In genomic region chr11:94974951-94975350, GRCm38 (mm10) we compare ENCODE assay signal across 31 mouse cellular contexts. TPM values are rescaled to one million over a fixed set of nuclear protein-coding genes. Genes with fewer than 3 reads are reported as not detected.
DNase-seq lines count a peak whose midpoint lies in the region; ATAC-seq lines count a peak whose summit lies in the region.
"Had no signal": no experiment of that assay in that cellular context is flagged by ENCODE, and none has a peak within 500 bp of the region (broad histone marks: within the 10 kb centered on the region; RNA-seq: fewer than 3 reads in every experiment).

No protein-coding gene starts in this region.

- 0 out of 2 replicates have a peak overlapping the region, but pooled peaks have one; percentile 35 for H3K9ac ChIP-seq in heart, embryonic 12.5 days
- H3K9ac ChIP-seq: midbrain, embryonic 15.5 days; neural tube, embryonic 12.5 days had no signal

- H3K27ac ChIP-seq in heart, embryonic 12.5 days (ENCODE audit: poor library complexity, severe bottlenecking) = peak overlapping the region; percentile 64
- H3K27ac ChIP-seq: hindbrain, embryonic 10.5 days; hindbrain, postnatal 0 days; layer of hippocampus, adult 2 months; limb, embryonic 10.5 days; macrophage; midbrain, embryonic 15.5 days; neural tube, embryonic 12.5 days had no signal

- H3K4me3 ChIP-seq in heart, embryonic 12.5 days = no peak overlapping the region
- H3K4me3 ChIP-seq: hindbrain, embryonic 10.5 days; layer of hippocampus, adult 2 months; limb, embryonic 10.5 days; midbrain, embryonic 15.5 days; neural tube, embryonic 12.5 days had no signal

- WGBS in heart, embryonic 12.5 days = 50% methylated on average over 2 of the region's 2 CpGs

- DNase-seq in gastrocnemius, adult 18-20 months (ENCODE audit: low spot score) = peak; percentile 54
- no peak for DNase-seq in gastrocnemius, postnatal 4 days (ENCODE audit: low spot score in 2 of 2)
- peak; percentile 55 for DNase-seq in heart, adult 8-10 months (ENCODE audit: low spot score)
- peak; percentile 65 to 73 for DNase-seq in heart, postnatal 10 days
- no peak for DNase-seq in thymus, postnatal 36 days
- no peak for DNase-seq in thymus, postnatal 4 days
- DNase-seq: adrenal gland, adult 8-10 months; B cell, adult 2 months; cerebellum, postnatal 10 days; kidney, postnatal 25 days; retina, postnatal 1 day; right cerebral cortex, postnatal 25 days had no signal

- peaks cover 60% of the 10 kb centered on the region for H3K4me1 ChIP-seq in heart, embryonic 12.5 days (replicated peaks)

- H3K27me3 ChIP-seq in heart, embryonic 12.5 days (replicated peaks) = no peaks in the 10 kb centered on the region
- H3K27me3 ChIP-seq: midbrain, embryonic 15.5 days; neural tube, embryonic 12.5 days had no signal

- H3K4me2 ChIP-seq in heart, embryonic 12.5 days = no peak overlapping the region
- H3K4me2 ChIP-seq: midbrain, embryonic 15.5 days; neural tube, embryonic 12.5 days had no signal

- no peaks in the 10 kb centered on the region for H3K9me3 ChIP-seq in heart, embryonic 12.5 days (replicated peaks)
- H3K9me3 ChIP-seq: hindbrain, embryonic 10.5 days; limb, embryonic 10.5 days; midbrain, embryonic 15.5 days; neural tube, embryonic 12.5 days had no signal

- no peak for ATAC-seq in heart, embryonic 12.5 days (ENCODE audit: insufficient number of reproducible peaks, low FRiP score)
- ATAC-seq: hindbrain, postnatal 0 days; intestine, embryonic 16.5 days; midbrain, embryonic 15.5 days had no signal

- intact Hi-C loops in heart, postnatal 10 days (cut with DNase I) = loop anchor here (5.0 kb wide), 1 partner anchor 67 kb away; the partner anchor contains the start of gene Pdk2

- no peaks in the 10 kb centered on the region for H3K36me3 ChIP-seq in heart, embryonic 12.5 days
- H3K36me3 ChIP-seq: hindbrain, embryonic 10.5 days; limb, embryonic 10.5 days; midbrain, embryonic 15.5 days; neural tube, embryonic 12.5 days had no signal

RNA-seq across cellular contexts. Expression of gene Sgca, which starts 1.2 kb away (rescaled TPM):
- 100 to 1,000 TPM; 283 to 304 TPM for total RNA-seq in gastrocnemius, adult 18-20 months (2021)
- 100 to 1,000 TPM; 169 to 222 TPM for total RNA-seq in gastrocnemius, postnatal 4 days (2021)
- total RNA-seq in heart, adult 8-10 months (2022) = 100 to 1,000 TPM; 202 to 221 (median 208) TPM
- 20.6 and 26.6 TPM in 2 replicates for polyA plus RNA-seq in heart, embryonic 12.5 days (2016; fragmentation: Nextera tagmentation; extraction: Ambion mirVana)
- total RNA-seq in heart, postnatal 10 days (2021) = 100 to 1,000 TPM; 123 to 128 TPM
- total RNA-seq: adrenal gland, adult 8-10 months; MEL had no signal
- polyA plus RNA-seq: forebrain, embryonic 11.5 days; liver, adult 2 months; macrophage; midbrain, embryonic 15.5 days had no signal

RNA-seq across cellular contexts. Expression of gene Hils1, which starts 7.6 kb away (rescaled TPM):
- not detected for total RNA-seq in gastrocnemius, adult 18-20 months (2021)
- total RNA-seq in gastrocnemius, postnatal 4 days (2021) = not detected
- total RNA-seq in heart, adult 8-10 months (2022) = not detected
- 0.30 TPM in 1 of 2 replicates, not detected in the other for polyA plus RNA-seq in heart, embryonic 12.5 days (2016; fragmentation: Nextera tagmentation; extraction: Ambion mirVana)
- total RNA-seq in heart, postnatal 10 days (2021) = not detected
- total RNA-seq: adrenal gland, adult 8-10 months; gastrocnemius, adult 8-10 months; hindbrain, postnatal 0 days; layer of hippocampus, adult 2 months; layer of hippocampus, postnatal 25 days; liver, adult 2 months; MEL had no signal
- polyA plus RNA-seq: embryonic facial prominence, embryonic 11.5 days; forebrain, embryonic 11.5 days; hindbrain, embryonic 10.5 days; hindbrain, postnatal 0 days; intestine, embryonic 16.5 days; kidney, embryonic 14.5 days; limb, embryonic 10.5 days; liver, adult 2 months; liver, embryonic 16.5 days; lung, embryonic 16.5 days; macrophage; midbrain, embryonic 15.5 days; neural tube, embryonic 12.5 days; spleen, adult 2 months had no signal

RNA-seq across cellular contexts. Expression of gene Ppp1r9b, which starts 15.9 kb away (rescaled TPM):
- 10 to 100 TPM; 16.1 to 24.5 TPM for total RNA-seq in gastrocnemius, adult 18-20 months (2021)
- 10 to 100 TPM; 64.9 to 69.2 TPM for total RNA-seq in gastrocnemius, postnatal 4 days (2021)
- 10 to 100 TPM; 43.9 to 47.4 (median 45.6) TPM for total RNA-seq in heart, adult 8-10 months (2022)
- 10.4 and 12.2 TPM in 2 replicates for polyA plus RNA-seq in heart, embryonic 12.5 days (2016; fragmentation: Nextera tagmentation; extraction: Ambion mirVana)
- total RNA-seq in heart, postnatal 10 days (2021) = 10 to 100 TPM; 51.3 to 58.5 TPM

RNA-seq across cellular contexts. Expression of gene Samd14, which starts 34.7 kb away (rescaled TPM):
- total RNA-seq in gastrocnemius, adult 18-20 months (2021) = under 1 TPM; 0.34 to 0.52 TPM
- 10 to 100 TPM; 10.8 to 11.4 TPM for total RNA-seq in gastrocnemius, postnatal 4 days (2021)
- 1 to 10 TPM in 2 of 4 experiments, under 1 TPM in 2; 0.72 to 1.1 (median 0.96) TPM for total RNA-seq in heart, adult 8-10 months (2022)
- 14.8 and 16.5 TPM in 2 replicates for polyA plus RNA-seq in heart, embryonic 12.5 days (2016; fragmentation: Nextera tagmentation; extraction: Ambion mirVana)
- 1 to 10 TPM; 4.1 to 5.9 TPM for total RNA-seq in heart, postnatal 10 days (2021)

RNA-seq across cellular contexts. Expression of gene Col1a1, which starts 38.9 kb away (rescaled TPM):
- 10 to 100 TPM; 64.6 to 65.0 TPM for total RNA-seq in gastrocnemius, adult 18-20 months (2021)
- total RNA-seq in gastrocnemius, postnatal 4 days (2021) = 1,000 to 10,000 TPM; 5,652 to 6,690 TPM
- 10 to 100 TPM; 23.3 to 50.4 (median 39.8) TPM for total RNA-seq in heart, adult 8-10 months (2022)
- 404 and 446 TPM in 2 replicates for polyA plus RNA-seq in heart, embryonic 12.5 days (2016; fragmentation: Nextera tagmentation; extraction: Ambion mirVana)
- total RNA-seq in heart, postnatal 10 days (2021) = 100 to 1,000 TPM; 869 to 988 TPM

Comparison
In these comparisons a context has a peak if more than half of its experiments do, and no peak if none do; other contexts are left out.
1. DNase-seq: peak in gastrocnemius, adult 18-20 months (single experiment), heart, adult 8-10 months (single experiment) and heart, postnatal 10 days (2 of 2); none in gastrocnemius, postnatal 4 days (0 of 2), thymus, postnatal 36 days (0 of 2) and thymus, postnatal 4 days (single experiment).